Mouse (Mus musculus): ENCODE measurements around the gene Bbs5.

Gene Bbs5

GRCm38 (mm10) chr2:69684488-69684887, 37.5 kb downstream of the Bbs5 start:
- DNase-seq (ENCODE audit: low read depth, low spot score), result no peak

GRCm38 (mm10) chr2:69690214-69690613, 43.2 kb downstream of the Bbs5 start:
- no peaks in the 10 kb centered on the region for H3K27me3 ChIP-seq (ENCODE audit: control insufficient read depth, insufficient read depth, low read length, poor library complexity, severe bottlenecking)
- DNase-seq (ENCODE audit: low read depth, low spot score), result no peak

More at GRCm38 (mm10) chr2:69684488-69684887, 37.5 kb downstream of the Bbs5 start:
- Histone ChIP-seq H3K36me3 (ENCODE audit: control insufficient read depth, insufficient read depth, low read length, poor library complexity, severe bottlenecking) (no peaks in the 10 kb centered on the region; the same call in 1 of the 2 replicates), H3K27me3 (ENCODE audit: control insufficient read depth, insufficient read depth, low read length, poor library complexity, severe bottlenecking) (no peaks in the 10 kb centered on the region)

GRCm38 (mm10) chr2:69690843-69691242, 43.9 kb downstream of the Bbs5 start:
- peaks cover 4% of the 10 kb centered on the region; the same call in 1 of the 2 replicates for H3K36me3 ChIP-seq (ENCODE audit: control insufficient read depth, insufficient read depth, low read length, poor library complexity, severe bottlenecking)
- no peaks in the 10 kb centered on the region for H3K27me3 ChIP-seq (ENCODE audit: control insufficient read depth, insufficient read depth, low read length, poor library complexity, severe bottlenecking)
- DNase-seq (ENCODE audit: low read depth, low spot score), result no peak

More at GRCm38 (mm10) chr2:69690214-69690613, 43.2 kb downstream of the Bbs5 start:
- H3K36me3 ChIP-seq (ENCODE audit: control insufficient read depth, insufficient read depth, low read length, poor library complexity, severe bottlenecking), result peaks cover 4% of the 10 kb centered on the region; the same call in 1 of the 2 replicates

DNA sequence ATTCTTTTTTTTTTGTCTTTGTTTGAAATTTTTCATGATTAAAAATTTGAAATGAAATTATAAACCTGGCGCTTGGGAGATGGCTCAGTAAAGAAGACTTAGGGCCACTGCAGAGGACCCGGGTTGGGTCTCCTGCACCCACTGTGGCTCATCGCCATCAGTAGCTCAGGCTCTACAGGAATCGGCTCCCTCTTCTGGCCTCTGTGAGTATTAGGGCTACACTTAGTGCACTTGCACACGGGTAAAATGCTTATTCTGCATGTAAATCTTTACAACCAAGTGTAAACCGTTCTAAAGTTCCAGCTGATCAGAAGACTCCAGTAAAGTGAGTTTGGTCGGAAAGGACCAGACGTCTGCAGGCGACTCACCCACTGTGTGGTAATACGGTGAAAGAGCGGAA, 46.5 kb downstream of the Bbs5 start:
- no peaks in the 10 kb centered on the region for H3K27me3 ChIP-seq (ENCODE audit: control insufficient read depth, insufficient read depth, low read length, poor library complexity, severe bottlenecking)
- peak; percentile 10 for DNase-seq (ENCODE audit: low read depth, low spot score)

DNA sequence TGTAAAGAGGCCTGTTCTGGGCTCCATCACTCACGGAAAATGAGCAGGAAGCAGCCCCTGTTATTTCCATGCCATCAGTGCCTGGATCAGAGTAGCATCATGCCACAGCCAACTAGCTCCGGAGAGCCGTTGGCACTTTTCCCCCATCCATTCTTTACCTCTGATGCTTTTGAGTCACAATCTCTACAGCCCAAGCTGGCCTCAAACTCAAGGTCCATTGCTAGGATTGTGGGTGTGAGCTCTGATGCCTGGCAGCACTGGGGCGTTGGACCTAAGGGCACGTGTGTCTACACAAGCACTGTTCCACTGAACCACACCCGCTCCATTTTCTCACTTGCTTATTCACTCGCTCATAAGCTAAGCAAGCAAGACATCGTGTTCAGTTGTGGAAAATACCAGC, 53.5 kb downstream of the Bbs5 start:
- no peaks in the 10 kb centered on the region for H3K27me3 ChIP-seq (ENCODE audit: control insufficient read depth, insufficient read depth, low read length, poor library complexity, severe bottlenecking)
- 0 out of 2 replicates have a peak, but pooled peaks cover 2% of the 10 kb centered on the region for H3K36me3 ChIP-seq (ENCODE audit: control insufficient read depth, insufficient read depth, low read length, poor library complexity, severe bottlenecking)
- no peak for DNase-seq (ENCODE audit: low read depth, low spot score)

More for the DNA sequence above, 46.5 kb downstream of the Bbs5 start:
- 0 out of 2 replicates have a peak, but pooled peaks cover 4% of the 10 kb centered on the region for H3K36me3 ChIP-seq (ENCODE audit: control insufficient read depth, insufficient read depth, low read length, poor library complexity, severe bottlenecking)

DNA sequence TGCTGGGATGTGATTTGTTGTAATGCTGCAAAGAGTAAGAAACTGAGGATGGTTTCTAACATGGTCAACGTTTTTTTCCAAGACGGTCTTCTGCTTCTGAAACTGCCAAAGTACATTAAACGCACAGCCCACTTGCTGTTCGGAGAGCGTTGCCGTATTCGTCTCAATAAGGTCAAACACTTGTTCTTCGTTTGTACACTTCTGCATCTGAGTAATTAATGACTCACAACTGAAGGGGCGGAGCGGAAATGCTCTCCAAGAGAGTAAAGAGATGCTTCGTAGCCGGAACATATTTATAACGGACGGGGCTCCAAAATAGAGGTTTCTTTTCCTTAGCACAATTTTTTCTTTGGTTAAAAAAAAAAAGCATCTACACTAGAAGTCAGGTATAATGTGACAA, 65.2 kb downstream of the Bbs5 start:
- Histone ChIP-seq H3K27me3 (ENCODE audit: control insufficient read depth, insufficient read depth, low read length, poor library complexity, severe bottlenecking) (no peaks in the 10 kb centered on the region), H3K36me3 (ENCODE audit: control insufficient read depth, insufficient read depth, low read length, poor library complexity, severe bottlenecking) (peaks cover 2% of the 10 kb centered on the region; the same call in 1 of the 2 replicates)
- no peak for DNase-seq (ENCODE audit: low read depth, low spot score)

DNA sequence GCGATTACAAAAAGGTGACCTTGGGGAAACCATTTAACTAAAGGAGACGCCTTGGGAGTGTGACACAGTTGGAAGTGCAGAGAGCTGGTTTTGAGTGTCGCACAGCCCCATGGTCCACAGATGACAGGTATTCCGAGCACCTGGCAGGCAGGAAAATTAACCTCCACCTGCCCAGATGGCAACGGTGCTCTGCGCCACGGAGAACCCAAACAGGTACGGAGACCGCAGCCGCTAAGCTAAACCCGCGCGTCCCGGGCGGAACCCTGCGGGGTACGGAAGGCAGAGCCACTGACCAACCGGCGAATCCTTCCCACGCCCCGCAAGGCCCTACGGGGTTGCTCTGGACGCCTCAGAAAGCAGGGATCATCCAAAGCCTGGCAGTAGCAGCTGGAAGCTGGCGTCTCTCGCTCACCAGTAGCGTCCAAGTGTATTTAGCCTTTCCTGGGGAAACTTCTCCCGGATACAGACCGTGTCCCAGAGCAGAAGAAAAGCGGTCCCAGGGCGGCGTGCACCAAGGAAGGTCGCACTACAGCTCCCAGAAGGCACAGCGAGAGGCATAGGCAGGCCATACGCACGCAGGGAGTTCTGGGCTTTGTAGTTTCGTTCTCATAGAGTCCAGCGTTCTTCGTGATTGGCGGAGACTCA, 66.1 kb downstream of the Bbs5 start, which contains the start of gene Fastkd1:
Gene Fastkd1 (minus strand): TSS at position 536 of the 645 bp plus-strand sequence.
- H3K36me3 ChIP-seq (ENCODE audit: control insufficient read depth, insufficient read depth, low read length, poor library complexity, severe bottlenecking), result no peaks in the 10 kb centered on the region; the same call in 1 of the 2 replicates
- peak; percentile 86 for DNase-seq (ENCODE audit: low read depth, low spot score)
- no peaks in the 10 kb centered on the region for H3K27me3 ChIP-seq (ENCODE audit: control insufficient read depth, insufficient read depth, low read length, poor library complexity, severe bottlenecking)

DNA sequence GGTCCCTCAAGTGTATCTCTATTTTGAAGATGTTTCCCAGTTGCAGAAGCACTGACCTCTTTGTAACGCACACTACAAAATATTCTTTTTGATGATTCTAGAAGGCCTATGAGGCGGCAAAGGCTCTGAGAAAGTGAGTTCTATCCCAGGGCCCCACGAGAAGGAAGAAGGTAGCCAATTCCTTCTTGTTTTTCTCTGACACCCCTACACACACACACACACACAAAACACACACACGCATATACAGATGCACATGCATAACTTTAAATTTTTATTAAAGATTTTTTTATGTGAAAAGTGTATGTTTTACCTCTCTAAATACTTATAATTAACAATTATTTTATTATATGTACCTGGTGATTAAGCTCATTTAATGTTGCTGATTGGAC, 66.6 kb downstream of the Bbs5 start:
- Histone ChIP-seq H3K36me3 (ENCODE audit: control insufficient read depth, insufficient read depth, low read length, poor library complexity, severe bottlenecking) (no peaks in the 10 kb centered on the region), H3K27me3 (ENCODE audit: control insufficient read depth, insufficient read depth, low read length, poor library complexity, severe bottlenecking) (no peaks in the 10 kb centered on the region)
- no peak for DNase-seq (ENCODE audit: low read depth, low spot score)

- H3K36me3 ChIP-seq (ENCODE audit: control insufficient read depth, insufficient read depth, low read length, poor library complexity, severe bottlenecking), result no peaks in the 10 kb centered on the region
- no peaks in the 10 kb centered on the region for H3K27me3 ChIP-seq (ENCODE audit: control insufficient read depth, insufficient read depth, low read length, poor library complexity, severe bottlenecking)
- no peak for DNase-seq (ENCODE audit: low read depth, low spot score)
Observed at GRCm38 (mm10) chr2:69714126-69714525, 67.2 kb downstream of the Bbs5 start.

- no peaks in the 10 kb centered on the region for H3K27me3 ChIP-seq (ENCODE audit: control insufficient read depth, insufficient read depth, low read length, poor library complexity, severe bottlenecking)
- no peaks in the 10 kb centered on the region for H3K36me3 ChIP-seq (ENCODE audit: control insufficient read depth, insufficient read depth, low read length, poor library complexity, severe bottlenecking)
- no peak for DNase-seq (ENCODE audit: low read depth, low spot score)
Observed at GRCm38 (mm10) chr2:69716483-69716882, 69.5 kb downstream of the Bbs5 start.

Measured in splenic B cell, adult 2 months (primary cell).